Mouse (Mus musculus) liver, embryonic 14 days (tissue): ENCODE results near the gene Sectm1a. TPM values are rescaled to one million over a fixed set of nuclear protein-coding genes. Genes with fewer than 3 reads are reported as not detected.

Experiments
- polyA plus RNA-seq: library from polyadenylated mRNA; depleted of rRNA; stranded (reverse); fragments of >200 nt; gene quantifications from 2 replicates; pipeline ENCODE4 v1.2.3, GENCODE M21; 2012; rRNA removed

Sectm1a gene
- 0.87 and 1.2 TPM in 2 replicates for polyA plus RNA-seq

DNA sequence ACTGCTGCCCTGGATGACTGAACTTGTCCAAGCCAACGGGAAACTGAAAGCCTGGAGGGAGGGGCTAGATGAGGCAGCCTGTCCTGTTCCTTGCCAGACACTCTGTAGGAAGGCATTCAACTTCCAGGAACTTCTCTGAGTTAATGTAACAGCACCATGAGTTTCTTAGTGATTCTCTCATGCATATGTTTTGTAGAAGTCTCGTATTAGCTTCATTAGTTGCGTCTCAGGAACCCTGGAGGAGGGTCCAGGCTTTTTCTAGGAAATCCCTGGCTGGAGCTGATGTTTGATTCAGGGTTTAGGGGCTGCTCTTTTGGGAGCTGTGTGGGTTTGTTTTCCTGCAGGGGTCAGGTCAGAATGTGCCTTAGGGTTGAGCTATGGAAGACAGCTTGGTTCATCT is at the start of gene Sectm1a:
Gene Sectm1a (minus strand): TSS at position 101 of the 400 bp plus-strand sequence.

DNA sequence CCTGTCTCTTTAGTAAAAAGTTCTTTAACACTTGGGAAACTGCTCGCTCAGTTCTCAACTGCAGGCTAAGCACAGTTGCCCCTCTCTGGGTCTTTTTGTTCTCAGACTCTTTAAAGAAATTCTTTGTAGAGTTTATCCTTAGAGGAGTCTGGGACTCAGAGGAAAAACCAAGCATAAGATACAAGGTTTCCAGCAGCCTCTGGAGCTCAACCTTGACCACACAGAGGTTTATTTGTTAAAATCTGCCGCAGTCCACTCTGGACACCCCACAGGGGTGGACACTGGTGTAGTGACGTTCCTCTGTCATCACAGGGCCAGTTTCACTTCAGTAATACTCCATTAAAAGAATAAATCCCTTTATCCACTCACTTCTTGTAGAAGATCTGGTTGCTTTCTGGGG is 37.6 kb upstream of the Sectm1a start, which contains the start of gene Tex19.2:
Gene Tex19.2 (minus strand): TSS at position 101 of the 400 bp plus-strand sequence.

DNA sequence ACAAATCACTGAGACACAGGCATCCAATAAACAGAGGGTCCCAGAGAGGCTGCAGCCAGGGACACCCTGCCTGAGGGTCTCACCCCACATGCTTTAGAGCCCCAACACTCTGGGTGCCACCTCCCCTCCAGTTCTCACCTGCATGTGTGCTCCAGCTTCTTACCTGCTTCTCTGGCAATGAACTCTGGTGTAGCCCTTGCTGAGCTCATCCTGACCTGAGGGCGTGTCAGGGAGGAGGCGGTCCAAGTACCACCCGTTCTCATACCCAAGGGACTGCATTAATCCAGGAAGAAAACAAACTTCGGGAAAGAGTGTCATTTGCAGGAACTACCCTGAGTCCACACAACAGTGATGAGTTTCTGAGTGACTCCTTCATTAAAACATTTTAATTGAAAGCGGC is 17.6 kb downstream of the Sectm1a start, which contains the start of gene Sectm1b:
Gene Sectm1b (minus strand): TSS at position 191 of the 400 bp plus-strand sequence.

GRCm38 (mm10) chr11:121039302-121039701 is 41.7 kb downstream of the Sectm1a start, which contains the start of gene Cd7:
Gene Cd7, minus strand, starts transcription at chr11:121039418.

Other genes starting within 250 kb of the Sectm1a start
- gene Ccdc57, start 148.3 kb downstream of the Sectm1a start, polyA plus RNA-seq = 1.4 and 1.7 TPM in 2 replicates
- gene Slc16a3, start 132.7 kb downstream of the Sectm1a start, polyA plus RNA-seq = 19.7 and 22.6 TPM in 2 replicates
- gene Csnk1d, start 89.9 kb downstream of the Sectm1a start, polyA plus RNA-seq = 25.7 and 28.4 TPM in 2 replicates
- 0.34 and 0.43 TPM in 2 replicates for gene Cd7, start 41.8 kb downstream of the Sectm1a start, polyA plus RNA-seq
- gene Sectm1b, start 17.7 kb downstream of the Sectm1a start, polyA plus RNA-seq = 0.06 and 0.07 TPM in 2 replicates
- gene Tex19.2, start 37.5 kb upstream of the Sectm1a start, polyA plus RNA-seq = 0.06 and 0.09 TPM in 2 replicates
- gene Tex19.1, start 64.9 kb upstream of the Sectm1a start, polyA plus RNA-seq = 0.06 and 0.18 TPM in 2 replicates
- gene Uts2r, start 79.1 kb upstream of the Sectm1a start, polyA plus RNA-seq = 0.01 and 0.03 TPM in 2 replicates
- 6.9 and 8.6 TPM in 2 replicates for gene Hexdc, start 123.2 kb upstream of the Sectm1a start, polyA plus RNA-seq
- 5.6 and 5.9 TPM in 2 replicates for gene Ogfod3, start 123.5 kb upstream of the Sectm1a start, polyA plus RNA-seq
- 14.7 and 18.6 TPM in 2 replicates for gene Cybc1, start 148.1 kb upstream of the Sectm1a start, polyA plus RNA-seq
- gene Narf, start 156.0 kb upstream of the Sectm1a start, polyA plus RNA-seq = 40.0 and 45.3 TPM in 2 replicates
- 8.5 and 9.7 TPM in 2 replicates for gene Foxk2, start 178.8 kb upstream of the Sectm1a start, polyA plus RNA-seq